Mouse (Mus musculus): Measurements from ENCODE around the gene Ccdc186.

GRCm38 (mm10) chr19:56800930-56801655 lies 20.9 kb downstream of the Ccdc186 start:
- TF ChIP-seq PAX5 (IDR thresholded peaks at IDR 0.05; ENCODE audit: low read length) (no peak), MAFK (IDR thresholded peaks at IDR 0.05; ENCODE audit: insufficient replicate concordance, low read length) (no peak), NRF1 (IDR thresholded peaks at IDR 0.05; ENCODE audit: low read depth, low read length) (no peak), POLR2A (IDR thresholded peaks at IDR 0.05; ENCODE audit: low read depth, low read length) (no peak), MYC (IDR thresholded peaks at IDR 0.05; ENCODE audit: low read depth, low read length) (no peak), CTCF (conservative IDR thresholded peaks at IDR 0.05 in 1 of 2, IDR thresholded peaks at IDR 0.05 in 1 of 2; ENCODE audit: low read depth in 2 of 2, low read length in 2 of 2) (no peak)

All from CH12.LX (cell line).